Mouse (Mus musculus): ENCODE results near the gene Bik.

Bik gene

DNA sequence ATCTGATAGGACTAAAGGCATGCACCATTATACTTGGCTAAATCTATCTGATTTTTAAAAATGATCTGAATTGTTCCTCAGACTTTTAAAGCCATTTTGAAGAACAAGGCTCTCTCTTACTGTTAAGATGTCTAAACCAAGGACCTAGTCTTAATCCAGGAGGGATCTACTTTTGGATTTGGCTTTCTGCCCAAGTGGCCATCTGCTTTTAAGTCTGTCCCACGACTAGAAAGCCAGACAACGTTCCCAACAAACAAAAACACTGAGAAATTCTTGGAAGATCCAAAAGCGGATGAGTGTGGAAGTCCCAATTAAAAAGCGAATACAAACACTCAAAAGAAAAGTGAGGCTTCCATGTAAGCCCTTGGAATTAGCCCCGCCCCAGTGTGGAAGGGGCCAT is 11.6 kb upstream of the Bik start:
- no peak for DNase-seq

DNA sequence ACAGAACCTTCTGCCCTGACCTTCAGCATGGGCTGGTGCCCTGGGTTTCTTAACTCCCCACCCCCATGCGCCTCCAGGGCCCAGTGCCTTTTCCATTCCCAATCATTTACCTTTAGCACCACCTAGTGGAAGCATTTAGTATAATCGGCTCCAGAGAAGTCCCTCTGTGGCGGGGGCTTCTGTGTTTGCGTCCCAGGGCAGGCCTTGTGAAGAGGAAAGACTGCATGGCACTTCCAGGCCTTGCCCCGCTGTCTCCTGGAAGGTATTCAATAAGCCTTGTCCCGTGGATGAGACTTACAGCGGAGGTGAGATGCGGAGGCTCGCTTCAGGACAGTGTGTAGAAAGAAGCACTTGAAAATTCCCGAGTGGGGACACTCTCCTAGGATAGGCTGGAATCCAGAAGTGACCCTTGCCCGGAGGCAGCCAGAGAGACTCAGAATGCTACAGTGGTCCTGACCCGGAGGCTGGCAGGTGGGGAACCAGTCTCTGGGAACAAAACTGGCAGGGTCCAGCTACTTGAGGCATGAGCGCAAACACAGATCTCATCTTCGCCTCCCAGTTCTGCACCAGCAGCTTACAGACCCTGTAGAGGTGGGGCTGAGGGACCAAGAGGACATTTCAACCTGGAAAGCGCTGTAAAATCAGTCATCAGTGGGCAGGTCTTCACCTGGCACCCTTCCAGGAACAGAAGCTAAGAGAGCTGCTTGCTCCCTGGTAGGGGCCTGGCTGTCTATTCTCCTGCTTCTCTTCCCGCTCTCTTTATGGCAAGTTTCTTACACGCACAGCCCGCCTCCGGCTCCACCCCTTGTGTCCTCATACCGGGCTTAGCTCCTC is 8.2 kb upstream of the Bik start:
- DNase-seq = peak; percentile 87

DNA sequence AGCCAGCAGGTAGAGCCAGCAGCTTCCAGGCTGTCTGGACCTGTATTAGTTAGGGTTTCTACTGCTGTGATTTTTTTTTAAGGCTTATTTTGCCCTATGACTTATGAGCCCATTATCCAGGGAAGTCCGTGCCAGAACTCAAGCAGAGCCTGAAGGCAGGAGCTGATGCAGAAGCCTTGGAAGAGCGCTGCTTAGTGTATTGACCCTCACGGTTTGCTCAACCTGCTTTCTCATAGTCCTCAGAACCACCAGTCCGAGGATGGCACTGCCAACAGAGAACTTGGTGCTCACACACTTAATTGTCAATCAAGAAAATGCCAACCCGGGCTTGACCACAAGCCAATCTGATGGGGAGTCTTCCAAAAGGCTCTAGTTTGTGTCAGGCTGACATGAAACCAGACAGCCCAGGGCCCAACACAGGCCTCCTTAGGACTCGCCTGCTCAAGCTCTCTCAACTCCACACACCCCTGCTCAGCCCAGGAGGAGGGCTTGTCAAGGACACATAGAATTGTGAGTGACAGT is 5.7 kb upstream of the Bik start:
- DNase-seq = no peak

DNA sequence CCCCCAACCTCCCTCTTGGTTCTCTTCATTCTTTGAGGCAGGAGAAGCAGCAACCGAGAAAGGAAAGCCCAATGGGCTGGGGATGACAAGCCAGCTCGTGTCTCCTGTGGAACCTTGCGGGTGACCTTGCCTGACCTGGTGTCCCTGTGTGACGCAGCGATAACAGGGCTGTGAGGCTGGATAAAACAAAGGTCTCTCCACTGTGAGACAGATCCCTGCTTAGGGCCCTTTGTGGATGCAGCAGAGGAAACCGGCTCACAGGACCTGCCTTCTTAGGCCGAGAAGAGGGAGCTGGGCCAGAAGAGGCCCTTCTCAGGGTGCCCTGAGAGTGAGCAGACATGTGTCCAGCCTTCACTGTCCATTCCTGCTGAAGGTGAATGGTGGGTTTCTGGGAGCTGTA is 3.5 kb upstream of the Bik start:
- no peak for DNase-seq

DNA sequence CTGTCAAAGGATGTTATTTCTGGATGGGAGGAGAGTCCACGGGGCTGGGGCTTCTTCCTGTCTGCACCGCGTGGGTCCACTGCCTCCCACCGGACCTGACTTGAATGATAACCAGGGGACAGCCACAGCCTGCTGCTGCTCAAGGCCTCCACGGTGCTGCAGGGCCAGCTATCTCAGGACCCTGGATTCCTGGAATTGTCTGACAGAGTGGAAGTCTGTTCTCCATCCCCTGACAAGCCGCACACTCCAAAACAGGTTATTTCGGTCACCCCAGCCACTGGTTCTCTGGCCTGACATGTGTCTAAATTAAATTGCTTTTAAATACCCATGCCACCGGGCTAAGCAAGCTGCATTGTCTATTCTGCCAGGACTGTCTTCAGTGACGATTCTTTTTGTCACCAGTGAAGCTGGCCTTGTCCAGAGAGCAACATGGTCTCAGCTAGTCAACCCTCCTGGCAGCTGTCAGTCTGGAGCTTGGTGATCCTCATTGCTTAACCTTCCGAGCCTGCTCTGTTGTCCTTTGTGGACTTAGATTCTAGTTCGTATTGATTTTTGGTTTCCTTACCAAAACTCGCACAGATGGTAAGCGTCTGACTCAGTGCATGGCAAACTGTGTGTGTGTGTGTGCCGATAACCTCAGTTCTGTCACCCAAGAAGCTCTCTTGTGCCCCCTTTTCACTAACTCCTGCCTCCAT is 2.9 kb upstream of the Bik start:
- no peak for DNase-seq

DNA sequence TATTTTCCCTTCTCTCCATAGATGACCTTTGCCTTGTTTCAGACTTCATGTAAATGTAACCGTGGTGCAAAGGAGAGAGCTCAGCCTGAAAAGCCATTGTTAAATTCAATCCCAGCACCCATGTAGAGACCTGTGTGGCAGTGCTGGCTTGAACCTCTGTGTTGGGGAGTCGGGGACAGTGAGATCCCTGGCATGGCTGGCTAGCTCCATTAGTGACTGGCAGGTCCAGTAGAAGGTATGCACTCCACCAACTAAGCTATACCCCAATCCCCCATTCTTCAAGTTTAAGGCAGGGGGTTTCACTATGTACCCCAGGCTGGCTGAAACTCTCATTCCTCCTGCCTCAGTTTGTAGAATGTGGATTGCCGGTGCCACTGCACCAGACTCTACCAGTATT is 2.3 kb upstream of the Bik start:
- no peak for DNase-seq

DNA sequence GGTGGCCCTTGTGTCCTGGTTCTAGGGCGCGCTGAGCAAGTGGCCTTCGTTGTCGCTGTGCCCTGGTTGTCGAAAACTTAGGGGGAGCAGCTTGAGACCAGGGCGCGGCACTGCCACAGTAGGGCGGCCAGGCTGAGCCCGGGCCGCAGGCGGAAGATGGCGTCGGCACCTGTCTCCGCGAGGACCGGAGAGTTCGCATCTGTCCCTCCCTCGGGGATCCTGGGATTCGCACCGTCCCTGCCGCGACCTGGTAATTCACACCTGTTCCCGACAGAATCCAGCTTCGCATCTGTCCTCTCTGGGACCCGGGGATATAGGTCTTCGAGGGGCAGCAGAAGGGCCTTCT is 403 bp downstream of the Bik start:
- no peak for DNase-seq

DNA sequence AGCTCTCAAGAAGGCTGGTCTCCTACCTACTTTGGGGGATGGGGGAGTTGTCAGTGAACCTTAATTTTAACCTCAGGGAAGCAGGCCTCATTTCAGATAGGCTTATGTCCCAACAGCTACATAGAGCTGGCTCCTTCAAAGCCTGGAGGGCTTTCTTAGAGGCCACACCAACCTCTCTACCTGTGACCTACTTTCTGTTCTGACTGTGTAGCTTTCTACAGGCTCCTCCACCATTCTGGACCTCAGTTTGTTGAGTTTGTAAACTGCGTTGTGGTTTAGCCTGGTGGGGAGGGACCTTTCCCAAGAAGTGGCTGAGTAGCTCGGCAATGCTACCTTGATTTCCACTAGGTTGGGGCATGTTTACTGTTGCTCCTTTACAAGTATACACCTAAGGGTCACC is 1.1 kb downstream of the Bik start:
- peak; percentile 37 for DNase-seq

DNA sequence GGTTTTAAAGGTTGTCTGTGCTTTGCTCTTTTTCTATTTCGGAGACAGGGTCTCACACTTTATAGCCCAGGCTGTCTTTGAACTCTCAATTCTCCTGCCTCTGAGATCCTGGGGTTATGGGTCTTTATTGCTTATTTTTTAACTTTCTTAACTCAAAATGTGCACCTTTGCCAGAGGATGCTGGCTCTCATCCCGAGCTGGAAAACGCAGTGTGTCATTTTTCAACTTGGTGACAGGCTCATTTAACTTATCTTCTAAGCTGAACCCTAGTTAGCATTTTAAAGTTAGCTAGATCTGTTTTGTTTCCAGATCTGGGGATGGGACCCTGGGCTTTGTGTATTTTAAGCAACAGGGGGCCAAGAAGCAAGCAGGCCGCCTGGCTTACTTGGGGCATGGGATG is 2.2 kb downstream of the Bik start:
- no peak for DNase-seq

DNA sequence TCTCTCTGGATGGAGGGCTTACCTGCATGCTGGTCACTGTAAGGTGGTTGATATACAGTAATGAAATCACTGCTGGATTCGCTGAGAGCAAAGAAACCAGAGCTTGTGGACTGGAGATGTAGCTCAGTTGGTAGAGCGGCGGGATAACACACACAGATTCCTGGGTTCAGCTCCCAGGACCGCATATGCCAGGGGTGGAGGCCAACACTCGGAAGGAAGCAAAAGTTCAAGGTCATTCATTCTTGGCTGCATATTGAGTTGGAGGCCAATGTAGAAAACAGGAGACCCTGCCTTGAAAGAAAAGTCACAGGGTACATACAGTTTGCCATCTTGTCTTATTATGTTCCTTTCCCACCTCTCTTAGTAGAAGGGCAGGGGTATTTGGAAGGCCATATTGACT is 3.1 kb downstream of the Bik start:
- peak; percentile 79 for DNase-seq

DNA sequence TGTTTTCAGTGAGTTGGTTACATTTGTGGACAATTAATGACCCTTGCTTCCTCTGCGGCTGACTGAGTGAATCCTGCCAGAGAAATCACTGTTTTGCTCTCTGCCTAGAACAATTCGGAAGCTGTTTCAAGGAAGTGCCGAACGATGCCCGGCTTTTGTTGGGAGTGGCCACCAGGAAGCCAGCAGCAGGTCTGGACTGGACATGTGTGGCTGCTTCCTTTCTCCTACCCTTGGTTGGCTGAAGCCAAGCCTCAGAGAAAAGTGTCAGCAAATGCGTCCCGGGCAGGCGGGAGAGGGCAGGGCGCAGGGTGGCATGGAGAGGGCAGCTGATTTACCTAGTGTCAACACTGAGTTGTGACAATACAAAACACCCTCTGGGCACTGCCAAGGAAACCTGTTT is 3.6 kb downstream of the Bik start:
- peak; percentile 86 for DNase-seq

DNA sequence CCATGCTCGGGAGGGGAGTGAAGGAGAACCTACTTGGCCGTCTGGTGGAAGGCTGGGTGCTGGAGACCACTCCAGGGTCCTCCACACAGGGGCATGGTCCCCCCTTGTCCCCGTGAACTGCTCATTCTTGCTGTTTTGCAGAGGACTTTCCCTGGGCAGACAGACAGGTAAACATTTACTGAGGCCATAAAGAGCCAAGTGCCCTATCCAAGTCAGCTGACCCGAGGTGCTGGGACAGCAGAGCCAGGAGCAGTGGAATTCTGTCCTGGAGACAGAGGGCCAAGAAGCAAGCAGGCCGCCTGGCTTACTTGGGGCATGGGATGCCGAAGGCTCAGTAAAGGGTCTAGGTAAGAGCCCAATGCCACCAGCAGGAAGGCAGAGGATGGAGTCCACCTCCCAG is 4.0 kb downstream of the Bik start:
- DNase-seq = peak; percentile 53

DNA sequence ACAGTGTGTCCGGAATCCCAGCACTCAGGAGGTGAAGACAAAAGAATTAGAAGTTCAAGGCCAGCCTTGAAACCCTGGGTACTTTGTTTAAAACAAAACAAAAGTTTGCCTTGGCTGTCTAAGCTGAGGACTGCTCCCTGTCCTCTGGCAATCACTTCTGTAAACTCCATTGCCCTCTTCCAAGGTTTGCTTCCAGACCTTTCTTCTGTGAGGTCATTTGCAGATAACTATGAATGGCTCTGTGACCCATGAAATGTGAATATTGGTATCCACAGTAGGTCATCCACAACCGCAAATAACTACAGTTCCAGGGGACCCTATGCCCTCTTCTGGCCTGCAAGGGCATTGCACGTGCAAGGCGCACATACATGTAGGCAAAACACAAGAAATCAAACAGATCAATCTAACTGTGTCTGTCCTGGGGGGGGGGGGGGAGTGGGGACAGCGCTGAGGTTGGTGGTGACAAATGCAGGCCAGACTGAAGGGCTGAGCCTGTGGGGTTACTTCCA is 5.4 kb downstream of the Bik start:
- DNase-seq = no peak

DNA sequence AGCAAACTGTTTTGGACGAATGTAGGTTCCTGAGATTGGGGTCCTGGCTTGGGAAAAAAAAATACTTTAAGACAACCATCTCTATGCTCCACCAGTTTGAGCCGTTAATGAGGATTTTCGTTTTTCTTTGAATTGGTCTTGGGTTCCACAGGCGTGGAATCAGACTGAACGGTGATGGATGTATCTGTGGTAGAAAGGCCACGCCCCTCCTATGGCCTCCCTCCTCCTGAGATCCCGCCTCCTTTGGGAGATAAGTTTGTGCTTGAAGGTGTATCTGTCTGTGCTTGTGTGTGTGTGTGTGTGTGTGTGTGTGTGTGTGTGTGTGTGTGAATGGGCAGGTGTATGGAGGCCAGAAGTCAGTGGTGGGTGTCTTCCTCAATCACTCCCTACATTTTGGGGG is 5.9 kb downstream of the Bik start:
- DNase-seq = no peak

DNA sequence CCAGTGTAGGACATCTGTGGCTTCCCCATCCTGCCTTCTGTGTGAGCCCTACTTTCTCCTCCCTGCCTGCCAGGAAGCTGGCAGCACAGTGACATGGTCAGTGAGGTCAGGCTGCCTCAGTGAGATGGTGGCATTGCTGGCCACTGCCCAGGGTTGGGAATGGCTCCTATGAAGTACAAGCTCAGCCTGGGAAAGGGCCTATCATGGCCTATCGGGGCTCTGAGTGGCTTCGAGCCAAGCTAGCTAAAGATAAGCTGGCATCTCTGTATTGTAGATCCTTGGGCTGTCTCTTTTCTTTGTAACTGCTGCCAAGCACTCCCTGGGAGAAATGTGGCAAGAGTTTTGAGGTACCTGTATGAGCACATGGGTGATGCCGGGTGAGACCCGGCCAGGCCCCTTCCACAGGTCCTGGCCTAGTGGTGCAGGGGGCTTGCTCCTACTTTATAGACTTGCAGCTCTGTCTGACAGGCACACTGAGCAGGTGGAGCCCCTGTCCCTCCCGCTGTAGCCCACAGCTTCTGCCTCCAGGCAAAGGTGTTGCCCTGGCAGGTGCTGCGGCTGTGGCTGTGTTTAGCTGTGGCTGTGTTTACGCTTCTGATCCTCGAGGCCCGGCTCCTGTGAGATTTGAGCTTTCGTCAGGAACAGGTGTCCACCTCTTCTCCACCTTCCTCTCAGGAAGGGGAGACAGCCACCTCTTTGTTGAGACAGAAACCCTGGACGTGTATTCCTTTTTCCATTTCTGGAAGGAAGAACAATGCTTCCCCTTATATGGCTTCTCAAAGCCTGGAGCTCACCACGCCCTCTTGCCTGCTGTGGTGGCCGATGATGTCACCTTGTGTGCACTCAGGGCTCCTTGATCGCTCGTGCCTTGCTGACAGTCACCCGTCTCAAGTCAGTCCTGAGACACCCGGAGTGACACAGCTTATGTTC is 8.6 kb downstream of the Bik start:
- DNase-seq = peak; percentile 74

DNA sequence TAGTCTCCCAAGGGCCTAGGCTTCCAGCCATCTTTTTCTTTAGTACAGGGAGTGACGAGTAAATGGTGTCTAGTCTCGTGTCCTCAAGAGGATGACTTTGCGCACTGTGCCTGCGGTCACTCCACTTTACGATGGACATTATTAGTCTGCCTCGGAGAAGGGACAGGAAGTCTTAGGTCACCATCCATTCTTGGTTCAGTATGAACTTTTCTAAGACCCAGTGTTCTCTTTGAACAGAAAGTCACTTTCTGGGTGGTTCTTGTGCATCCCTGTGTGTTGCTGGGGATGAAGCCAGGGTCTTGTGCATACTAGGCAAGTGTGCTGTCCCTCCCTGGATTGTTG is 9.2 kb downstream of the Bik start:
- DNase-seq = no peak

DNA sequence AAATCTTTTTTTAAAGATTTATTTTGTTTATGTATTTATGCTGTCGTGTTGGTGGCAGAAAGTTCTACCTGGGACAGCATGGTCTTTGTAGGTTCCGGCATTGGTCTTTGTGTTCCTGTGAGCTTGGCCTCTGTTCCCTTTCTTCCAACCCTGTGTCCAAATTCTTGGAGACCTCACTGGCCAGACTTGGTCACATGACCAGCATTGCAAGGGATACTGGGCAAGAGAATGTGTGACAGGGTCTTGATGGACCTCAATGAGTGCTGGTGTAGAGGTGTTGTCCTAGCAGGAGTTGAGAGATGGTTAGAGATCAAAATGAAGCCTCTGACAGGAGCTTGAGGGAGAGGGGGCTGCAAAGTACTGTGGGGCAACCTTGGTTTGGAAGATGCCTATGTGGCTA is 12.2 kb downstream of the Bik start:
- no peak for DNase-seq

DNA sequence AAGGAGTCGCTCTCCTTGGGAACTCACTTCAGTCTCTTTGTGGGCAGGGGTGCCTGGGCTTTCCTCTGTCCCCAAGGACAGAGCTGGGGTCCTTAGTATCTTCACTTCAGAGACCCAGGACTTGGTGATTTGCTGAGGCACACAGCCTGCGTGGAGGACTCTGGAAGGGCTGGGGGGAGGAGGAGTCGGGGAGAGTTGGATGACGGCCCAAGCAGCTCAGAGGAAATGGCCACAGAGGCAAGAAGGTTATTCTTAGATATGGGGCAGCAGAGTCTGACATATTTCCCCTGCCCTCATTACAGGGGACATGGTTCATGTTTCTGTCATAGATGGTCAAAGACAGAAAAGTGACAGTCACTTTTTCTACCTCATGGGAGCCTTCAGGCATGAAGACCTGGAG is 13.2 kb downstream of the Bik start:
- DNase-seq = peak; percentile 77

DNA sequence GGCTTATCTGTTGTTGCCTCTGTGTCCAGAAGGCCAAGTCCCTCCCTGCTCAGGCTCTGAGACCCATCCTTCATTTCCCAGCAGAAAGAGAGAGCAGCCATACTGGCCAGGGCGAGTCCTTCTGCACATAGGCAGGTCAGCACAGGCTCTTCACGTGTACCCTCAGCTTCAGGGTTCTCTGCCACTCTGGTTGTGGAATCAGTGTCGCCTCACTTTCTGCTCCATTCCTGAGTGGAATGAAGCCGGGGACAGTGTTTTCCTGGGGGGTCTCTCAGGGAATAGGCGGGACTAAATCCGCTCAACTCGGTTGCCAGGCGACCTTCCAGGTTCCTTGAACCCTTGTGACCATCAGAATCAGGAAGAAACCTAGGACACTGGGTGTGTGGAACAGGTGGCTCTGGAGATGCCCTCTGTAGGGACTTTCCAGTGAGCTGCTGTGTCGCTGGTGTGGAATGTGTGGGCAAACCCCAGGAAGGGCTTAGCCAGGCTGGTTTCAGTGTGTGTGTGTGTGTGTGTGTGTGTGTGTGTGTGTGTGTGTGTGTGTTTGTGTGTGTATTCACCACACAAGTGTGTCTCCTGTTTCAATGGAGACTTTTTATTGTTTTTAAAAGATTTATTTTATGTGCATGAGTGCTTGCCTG is 15.1 kb downstream of the Bik start:
- DNase-seq = peak; percentile 59

DNA sequence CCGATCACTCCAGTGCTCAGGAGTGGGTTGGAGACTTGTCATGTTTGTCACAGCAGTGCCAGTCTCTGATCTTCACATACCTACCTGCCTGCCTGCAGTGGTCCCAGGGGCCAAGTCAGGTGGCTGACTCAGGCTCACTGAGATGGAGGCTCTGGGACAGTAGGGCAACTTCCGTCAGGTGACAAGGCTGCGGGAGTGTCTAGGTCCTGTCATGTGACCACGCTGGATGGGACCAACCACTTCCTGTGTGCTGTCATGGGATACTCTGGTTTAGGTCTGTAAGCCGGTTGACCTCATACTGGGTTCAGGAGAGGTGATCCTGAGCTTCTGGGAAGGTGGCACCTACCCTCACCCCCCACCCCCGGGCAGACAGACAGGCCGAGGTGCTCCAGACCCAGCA is 19.4 kb downstream of the Bik start:
- DNase-seq = no peak

DNA sequence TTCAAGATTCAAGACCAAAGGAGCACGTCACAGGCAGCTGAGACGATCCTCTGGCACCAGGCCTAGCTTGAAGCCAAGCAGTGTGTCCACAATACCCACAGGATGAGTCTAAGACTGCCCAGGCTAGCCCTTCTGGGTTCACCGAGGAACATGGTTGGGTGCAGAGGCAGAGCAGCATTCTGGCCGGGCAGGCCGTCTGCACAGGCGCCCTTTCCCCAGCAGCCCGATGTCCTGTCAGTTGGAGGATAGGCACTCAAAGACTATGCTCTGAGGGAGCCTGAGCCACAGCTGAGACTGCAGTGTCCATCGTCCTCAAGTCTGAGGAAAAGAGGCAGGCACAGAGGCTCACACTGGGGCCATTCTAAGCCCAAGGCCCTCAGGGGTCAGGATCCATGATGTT is 20.5 kb downstream of the Bik start:
- DNase-seq = no peak

DNA sequence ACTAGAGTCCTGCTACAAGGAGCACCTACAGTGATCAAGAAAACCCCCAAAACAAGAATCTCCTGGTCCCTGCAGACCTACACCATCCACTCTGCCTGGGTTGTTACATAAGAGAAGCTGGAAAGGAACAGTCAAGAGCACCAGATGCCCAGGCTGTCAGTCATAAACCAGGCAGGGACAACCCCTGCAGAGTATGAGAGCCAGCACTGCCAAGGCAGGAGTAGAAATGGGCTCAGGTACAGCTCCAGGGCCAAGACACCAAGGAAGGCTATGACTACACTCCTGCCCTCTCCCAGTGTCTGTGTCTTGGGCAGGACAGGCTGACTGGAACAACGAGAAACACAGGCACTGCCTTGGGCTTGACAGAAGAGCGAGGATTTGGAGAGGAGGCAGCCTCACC is 23.5 kb downstream of the Bik start:
- no peak for DNase-seq

DNA sequence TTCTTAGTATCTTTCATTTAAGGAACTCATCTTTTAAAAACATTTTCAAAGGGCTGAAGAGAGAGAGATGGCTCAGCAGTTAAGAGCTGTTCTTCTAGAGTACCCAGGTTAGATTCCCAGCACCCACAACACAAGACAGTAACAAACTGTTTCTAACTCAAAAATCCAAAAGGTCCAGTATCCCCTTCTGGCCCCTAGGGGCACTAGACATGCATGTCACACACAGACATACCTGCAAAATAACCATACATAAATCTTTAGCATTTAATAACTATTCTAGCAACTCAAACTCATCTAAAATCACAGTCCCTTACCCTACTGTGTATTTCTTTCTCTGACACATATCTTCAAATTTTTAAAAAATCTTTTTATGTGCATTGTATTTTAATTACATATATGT is 27.2 kb downstream of the Bik start:
- no peak for DNase-seq
